Mouse (Mus musculus) CH12.LX (cell line): ENCODE data around the gene Olfr649. TPM values are rescaled to one million over a fixed set of nuclear protein-coding genes. Genes with fewer than 3 reads are reported as not detected.
A peak's percentile ranks its signal among the peaks of the same experiment; 100 is the strongest.

Experiments
- DNase-seq: peaks from one replicate; pipeline ENCODE4 v3.0.0-alpha.2; 2013; ENCODE audit errors: extremely low read depth
- H3K27ac ChIP-seq: 2 replicates; pipeline ENCODE4 v1.5.1; 2012; ENCODE audit warnings: low read depth, mild to moderate bottlenecking, control low read depth, moderate library complexity; ENCODE audit not compliant: insufficient read depth
- H3K27me3 ChIP-seq: replicated peaks from 2 replicates; pipeline ENCODE3; 2012; ENCODE audit warnings: inconsistent platforms
- H3K36me3 ChIP-seq, 2 experiments: replicated peaks in 1 of 2; 2 replicates each; pipeline versions ENCODE3 to v1.6.1; 2012; ENCODE audit warnings: inconsistent platforms in 1 of 2, low read length in 1 of 2, mild to moderate bottlenecking in 1 of 2, mixed read lengths in 1 of 2, moderate library complexity in 1 of 2; ENCODE audit not compliant: control insufficient read depth in 1 of 2, insufficient read depth in 1 of 2
- H3K4me1 ChIP-seq, 2 experiments: 2 replicates each; pipeline ENCODE4 v1.6.1; 2012; ENCODE audit warnings: inconsistent platforms in 1 of 2, moderate library complexity in 1 of 2; ENCODE audit not compliant: insufficient read depth in 2 of 2, control insufficient read depth in 1 of 2
- H3K4me2 ChIP-seq: 2 replicates; pipeline ENCODE4 v1.6.1; 2012; ENCODE audit warnings: low read depth, mild to moderate bottlenecking, control low read depth; ENCODE audit not compliant: poor library complexity, insufficient read depth, severe bottlenecking
- H3K4me3 ChIP-seq, 3 experiments: fragments of 150-350 bp in 1 of 3; sonication (generic) in 1 of 3; replicated peaks in 1 of 3; 2 replicates each; pipeline versions ENCODE3 to v1.5.1; 2011 to 2012; ENCODE audit warnings: low read depth in 2 of 3, low read length in 2 of 3, mild to moderate bottlenecking in 2 of 3, moderate library complexity in 2 of 3, control low read depth in 1 of 3, improper control_type of control experiment in 1 of 3, inconsistent platforms in 1 of 3, mixed read lengths in 1 of 3; ENCODE audit not compliant: poor library complexity in 1 of 3
- H3K79me2 ChIP-seq: replicated peaks from 2 replicates; pipeline ENCODE4 v1.6.1; 2012; ENCODE audit warnings: mild to moderate bottlenecking, moderate library complexity; ENCODE audit not compliant: control insufficient read depth, poor library complexity, insufficient read depth, severe bottlenecking; ENCODE audit errors: extremely low read depth
- H3K9ac ChIP-seq: 2 replicates; pipeline ENCODE4 v1.6.1; 2012; ENCODE audit warnings: low read depth, mild to moderate bottlenecking, control low read depth, moderate library complexity; ENCODE audit not compliant: insufficient read depth
- H3K9me3 ChIP-seq: replicated peaks from 2 replicates; pipeline ENCODE3; 2012; ENCODE audit warnings: low read length, inconsistent platforms, mixed read lengths
- CHD1 ChIP-seq: IDR thresholded peaks from 2 replicates; pipeline ENCODE4 v1.6.1; 2012; ENCODE audit warnings: low read depth, low read length, improper control_type of control experiment, inconsistent platforms
- CHD2 ChIP-seq: IDR thresholded peaks from 2 replicates; pipeline ENCODE4 v1.6.1; 2011; ENCODE audit warnings: low read length, improper control_type of control experiment
- CTCF ChIP-seq, 2 experiments: IDR thresholded peaks in 1 of 2; conservative IDR thresholded peaks in 1 of 2; 2 replicates each; pipeline ENCODE4 v1.5.1; 2011 to 2012; ENCODE audit warnings: low read depth in 2 of 2, low read length in 2 of 2, improper control_type of control experiment in 1 of 2, inconsistent platforms in 1 of 2, mild to moderate bottlenecking in 1 of 2, moderate library complexity in 1 of 2
- E2F4 ChIP-seq: IDR thresholded peaks from 2 replicates; pipeline ENCODE4 v1.6.1; 2011; ENCODE audit warnings: low read depth, low read length, improper control_type of control experiment; ENCODE audit not compliant: insufficient replicate concordance
- EP300 ChIP-seq: IDR thresholded peaks from 2 replicates; pipeline ENCODE4 v1.6.1; 2011; ENCODE audit warnings: low read length, improper control_type of control experiment
- ETS1 ChIP-seq: conservative IDR thresholded peaks from 2 replicates; pipeline ENCODE4 v1.6.1; 2012; ENCODE audit warnings: low read depth, mild to moderate bottlenecking, inconsistent platforms, low read length, improper control_type of control experiment, moderate library complexity
- GABPA ChIP-seq: IDR thresholded peaks from 2 replicates; pipeline ENCODE4 v1.6.1; 2012; ENCODE audit warnings: low read depth, low read length, improper control_type of control experiment, inconsistent platforms; ENCODE audit not compliant: insufficient replicate concordance
- HCFC1 ChIP-seq: IDR thresholded peaks from 2 replicates; pipeline ENCODE4 v1.6.1; 2012; ENCODE audit warnings: low read depth, mild to moderate bottlenecking, inconsistent platforms, low read length, improper control_type of control experiment
- JUND ChIP-seq: conservative IDR thresholded peaks from 2 replicates; pipeline ENCODE4 v1.6.1; 2011; ENCODE audit warnings: low read depth, low read length, improper control_type of control experiment
- KAT2A ChIP-seq: IDR thresholded peaks from 2 replicates; pipeline ENCODE4 v1.6.1; 2012; ENCODE audit warnings: low read length, improper control_type of control experiment, inconsistent platforms; ENCODE audit not compliant: insufficient replicate concordance
- MAFK ChIP-seq: IDR thresholded peaks from 2 replicates; pipeline ENCODE4 v1.6.1; 2011; ENCODE audit warnings: low read length, improper control_type of control experiment; ENCODE audit not compliant: insufficient replicate concordance
- MAX ChIP-seq: IDR thresholded peaks from 2 replicates; pipeline ENCODE4 v1.6.1; 2011; ENCODE audit warnings: low read length, improper control_type of control experiment
- MAZ ChIP-seq: IDR thresholded peaks from 2 replicates; pipeline ENCODE4 v1.6.1; 2012; ENCODE audit warnings: low read depth, mild to moderate bottlenecking, inconsistent platforms, low read length, improper control_type of control experiment, moderate library complexity
- MEF2A ChIP-seq: IDR thresholded peaks from 2 replicates; pipeline ENCODE4 v1.6.1; 2014; ENCODE audit warnings: low read depth, mild to moderate bottlenecking, inconsistent platforms, low read length, improper control_type of control experiment, borderline replicate concordance
- MYC ChIP-seq: IDR thresholded peaks from 2 replicates; pipeline ENCODE4 v1.6.1; 2011; ENCODE audit warnings: low read depth, mild to moderate bottlenecking, improper control_type of control experiment, low read length
- NELFE ChIP-seq: IDR thresholded peaks from 2 replicates; pipeline ENCODE4 v1.6.1; 2011; ENCODE audit warnings: low read depth, low read length, improper control_type of control experiment
- PAX5 ChIP-seq: IDR thresholded peaks from 2 replicates; pipeline ENCODE4 v1.6.1; 2012; ENCODE audit warnings: low read length, inconsistent platforms, mixed read lengths
- POLR2AphosphoS2 ChIP-seq: IDR thresholded peaks from 2 replicates; pipeline ENCODE4 v1.6.1; 2011; ENCODE audit warnings: low read depth, low read length, improper control_type of control experiment
- RAD21 ChIP-seq: IDR thresholded peaks from 2 replicates; pipeline ENCODE4 v1.6.1; 2011; ENCODE audit warnings: low read depth, mild to moderate bottlenecking, low read length, improper control_type of control experiment, moderate library complexity
- RCOR1 ChIP-seq: conservative IDR thresholded peaks from 2 replicates; pipeline ENCODE4 v1.6.1; 2012; ENCODE audit warnings: low read depth, mild to moderate bottlenecking, inconsistent platforms, low read length, improper control_type of control experiment
- SMC3 ChIP-seq: IDR thresholded peaks from 2 replicates; pipeline ENCODE4 v1.6.1; 2011; ENCODE audit warnings: low read depth, low read length, improper control_type of control experiment
- TBP ChIP-seq: conservative IDR thresholded peaks from 2 replicates; pipeline ENCODE4 v1.6.1; 2011; ENCODE audit warnings: low read depth, low read length, improper control_type of control experiment
- ZMIZ1 ChIP-seq: IDR thresholded peaks from 2 replicates; pipeline ENCODE4 v1.6.1; 2012; ENCODE audit warnings: low read depth, mild to moderate bottlenecking, inconsistent platforms, low read length, improper control_type of control experiment
- dilution Hi-C: fragments of 300-500 bp; cut with MboI; formaldehyde crosslinking; loops from 2 replicates; pipeline ENCODE4 v1.14.3; 2020; ENCODE audit warnings: low sequenced_read_pairs; ENCODE audit not compliant: extremely low pct_unique_long_range_greater_than_20kb, extremely low pct_ligation_motif_present
- in situ Hi-C: fragments of 300-500 bp; cut with MboI; formaldehyde crosslinking; loops from 3 replicates; pipeline ENCODE4 v1.14.3; 2019; ENCODE audit warnings: low sequenced_read_pairs, low pct_ligation_motif_present, low pct_unique_long_range_greater_than_20kb, mixed read lengths
- polyA plus RNA-seq: library from polyadenylated mRNA; unstranded; fragments of >175 nt; gene quantifications from 2 replicates; pipeline ENCODE4 v1.2.1, GENCODE M21; 2012; ENCODE audit warnings: low read depth; ENCODE audit not compliant: insufficient read length
- total RNA-seq, 2 experiments: library from RNA; depleted of rRNA; stranded (reverse); fragments of 300-350 nt in 1 of 2; fragments of >200 nt in 1 of 2; gene quantifications; 2 replicates each; pipeline ENCODE4 v1.2.3; 2012 to 2014

The Olfr649 gene
- total and polyA plus RNA-seq, 3 experiments, result not detected

- H3K27me3 ChIP-seq, result no peaks in the 10 kb centered on the region
- DNase-seq, result peak; percentile 39
- no peaks in the 10 kb centered on the region for H3K79me2 ChIP-seq
- TF ChIP-seq SMC3, result peak; percentile 45
- peak; percentile 9 to 61; a peak in 2 of 4 replicates for TF ChIP-seq CTCF (conservative IDR thresholded peaks at IDR 0.05 in 1 of 2, IDR thresholded peaks at IDR 0.05 in 1 of 2; ENCODE audit: low read depth in 2 of 2, low read length in 2 of 2)
- TF ChIP-seq HCFC1, result no peak
- TF ChIP-seq GABPA, result no peak
- peak; percentile 65 for TF ChIP-seq RAD21
- no peak for TF ChIP-seq JUND
- TF ChIP-seq CHD2, result no peak
- no peak for TF ChIP-seq ETS1
- TF ChIP-seq MAZ, result no peak
- H3K36me3 ChIP-seq, result no peaks in the 10 kb centered on the region
- no peak overlapping the region for H3K4me3 ChIP-seq
- in situ Hi-C loops (no loop called here), dilution Hi-C loops (no loop called here)
- peaks cover 0 to 6% of the 10 kb centered on the region in 2 experiments; a peak in 1 of 4 replicates for H3K4me1 ChIP-seq
- H3K9ac ChIP-seq, result no peak overlapping the region
- H3K27ac ChIP-seq, result no peak overlapping the region
- H3K9me3 ChIP-seq, result no peaks in the 10 kb centered on the region
- H3K4me2 ChIP-seq, result no peak overlapping the region
Measured at GRCm38 (mm10) chr7:104167105-104167504, 28.7 kb downstream of the Olfr649 start.

GRCm38 (mm10) chr7:104150456-104150855 is 45.3 kb downstream of the Olfr649 start, which contains the start of gene Ubqlnl:
Gene Ubqlnl (minus strand): TSS chr7:104150556.
- no peak for TF ChIP-seq MYC
- no peak for TF ChIP-seq EP300
- TF ChIP-seq POLR2AphosphoS2, result no peak
- TF ChIP-seq TBP, result no peak
- no peak for TF ChIP-seq PAX5
- no peak for TF ChIP-seq MAFK
- TF ChIP-seq RAD21, result no peak
- TF ChIP-seq CHD1, result no peak
- TF ChIP-seq JUND, result no peak
- TF ChIP-seq E2F4, result no peak
- TF ChIP-seq KAT2A, result no peak
- no peak for TF ChIP-seq ETS1
- no peak for TF ChIP-seq ZMIZ1
- TF ChIP-seq RCOR1, result no peak
- TF ChIP-seq GABPA, result no peak
- TF ChIP-seq MAX, result no peak
- no peak for TF ChIP-seq MEF2A
- TF ChIP-seq NELFE, result no peak
- no peak for TF ChIP-seq CHD2
- Histone ChIP-seq H3K79me2 (no peaks in the 10 kb centered on the region), H3K9ac (no peak within 1 kb of the TSS), H3K4me3 (no peak within 1 kb of the TSS), H3K9me3 (no peaks in the 10 kb centered on the region), H3K27me3 (no peaks in the 10 kb centered on the region), H3K27ac (no peak within 1 kb of the TSS), H3K36me3 (no peaks in the 10 kb centered on the region), H3K4me1 (no peaks in the 10 kb centered on the region), H3K4me2 (no peak within 1 kb of the TSS)
- no peak for DNase-seq
- in situ Hi-C loops (no loop called here), dilution Hi-C loops (no loop called here)
